Mouse (Mus musculus): Measurements from ENCODE around the gene Cdk4.

Gene Cdk4

GRCm38 (mm10) chr10:127081996-127082620 lies 18.8 kb downstream of the Cdk4 start:
- TF ChIP-seq CTCF (conservative IDR thresholded peaks at IDR 0.05; ENCODE audit: low read length) (no peak), NANOG (IDR thresholded peaks at IDR 0.05; ENCODE audit: borderline replicate concordance, low read length) (no peak), POU5F1 (IDR thresholded peaks at IDR 0.05; ENCODE audit: borderline replicate concordance, low read length) (no peak)
- peak overlapping the region; percentile 77 for H3K4me3 ChIP-seq (replicated peaks; ENCODE audit: low read length)
- H3K9me3 ChIP-seq (ENCODE audit: low read length) = no peaks in the 10 kb centered on the region
- H3K27me3 ChIP-seq (ENCODE audit: insufficient read depth, low read length) = peaks cover 86% of the 10 kb centered on the region
- H3K36me3 ChIP-seq (ENCODE audit: insufficient read depth, low read length) = no peaks in the 10 kb centered on the region
- peaks cover 43% of the 10 kb centered on the region for H3K4me1 ChIP-seq (replicated peaks; ENCODE audit: low read depth, low read length)

- Histone ChIP-seq H3K4me3 (replicated peaks; ENCODE audit: low read length) (no peak overlapping the region), H3K27me3 (ENCODE audit: insufficient read depth, low read length) (peaks cover 86% of the 10 kb centered on the region), H3K9me3 (ENCODE audit: low read length) (no peaks in the 10 kb centered on the region), H3K36me3 (ENCODE audit: insufficient read depth, low read length) (no peaks in the 10 kb centered on the region), H3K4me1 (replicated peaks; ENCODE audit: low read depth, low read length) (peaks cover 30% of the 10 kb centered on the region)
- TF ChIP-seq NANOG (IDR thresholded peaks at IDR 0.05; ENCODE audit: borderline replicate concordance, low read length) = no peak
- no peak for TF ChIP-seq POU5F1 (IDR thresholded peaks at IDR 0.05; ENCODE audit: borderline replicate concordance, low read length)
- TF ChIP-seq CTCF (conservative IDR thresholded peaks at IDR 0.05; ENCODE audit: low read length) = no peak
Observed at GRCm38 (mm10) chr10:127083292-127083914, 20.1 kb downstream of the Cdk4 start.

- Histone ChIP-seq H3K4me3 (replicated peaks; ENCODE audit: low read length) (no peak overlapping the region), H3K36me3 (ENCODE audit: insufficient read depth, low read length) (no peaks in the 10 kb centered on the region), H3K27me3 (ENCODE audit: insufficient read depth, low read length) (peaks cover 87% of the 10 kb centered on the region), H3K4me1 (replicated peaks; ENCODE audit: low read depth, low read length) (peaks cover 28% of the 10 kb centered on the region), H3K9me3 (ENCODE audit: low read length) (no peaks in the 10 kb centered on the region)
- TF ChIP-seq NANOG (IDR thresholded peaks at IDR 0.05; ENCODE audit: borderline replicate concordance, low read length) (no peak), CTCF (conservative IDR thresholded peaks at IDR 0.05; ENCODE audit: low read length) (no peak), POU5F1 (IDR thresholded peaks at IDR 0.05; ENCODE audit: borderline replicate concordance, low read length) (no peak)
Observed at GRCm38 (mm10) chr10:127083915-127084306, 20.6 kb downstream of the Cdk4 start.

GRCm38 (mm10) chr10:127085052-127085451 lies 21.7 kb downstream of the Cdk4 start:
- TF ChIP-seq CTCF (conservative IDR thresholded peaks at IDR 0.05; ENCODE audit: low read length) (no peak), POU5F1 (IDR thresholded peaks at IDR 0.05; ENCODE audit: borderline replicate concordance, low read length) (no peak), NANOG (IDR thresholded peaks at IDR 0.05; ENCODE audit: borderline replicate concordance, low read length) (no peak)
- peaks cover 87% of the 10 kb centered on the region for H3K27me3 ChIP-seq (ENCODE audit: insufficient read depth, low read length)
- no peaks in the 10 kb centered on the region for H3K9me3 ChIP-seq (ENCODE audit: low read length)
- no peak overlapping the region for H3K4me3 ChIP-seq (replicated peaks; ENCODE audit: low read length)
- peaks cover 23% of the 10 kb centered on the region for H3K4me1 ChIP-seq (replicated peaks; ENCODE audit: low read depth, low read length)
- no peaks in the 10 kb centered on the region for H3K36me3 ChIP-seq (ENCODE audit: insufficient read depth, low read length)

GRCm38 (mm10) chr10:127085633-127086032 lies 22.3 kb downstream of the Cdk4 start:
- Histone ChIP-seq H3K27me3 (ENCODE audit: insufficient read depth, low read length) (peaks cover 87% of the 10 kb centered on the region), H3K4me1 (replicated peaks; ENCODE audit: low read depth, low read length) (peaks cover 23% of the 10 kb centered on the region), H3K9me3 (ENCODE audit: low read length) (no peaks in the 10 kb centered on the region), H3K4me3 (replicated peaks; ENCODE audit: low read length) (no peak overlapping the region), H3K36me3 (ENCODE audit: insufficient read depth, low read length) (no peaks in the 10 kb centered on the region)
- TF ChIP-seq CTCF (conservative IDR thresholded peaks at IDR 0.05; ENCODE audit: low read length) = no peak
- TF ChIP-seq NANOG (IDR thresholded peaks at IDR 0.05; ENCODE audit: borderline replicate concordance, low read length) = no peak
- TF ChIP-seq POU5F1 (IDR thresholded peaks at IDR 0.05; ENCODE audit: borderline replicate concordance, low read length) = no peak

GRCm38 (mm10) chr10:127090560-127091411 lies 27.5 kb downstream of the Cdk4 start:
- Histone ChIP-seq H3K4me3 (replicated peaks; ENCODE audit: low read length) (peak overlapping the region; percentile 72), H3K9me3 (ENCODE audit: low read length) (no peaks in the 10 kb centered on the region), H3K4me1 (replicated peaks; ENCODE audit: low read depth, low read length) (peaks cover 36% of the 10 kb centered on the region), H3K27me3 (ENCODE audit: insufficient read depth, low read length) (peaks cover 78% of the 10 kb centered on the region), H3K36me3 (ENCODE audit: insufficient read depth, low read length) (peaks cover 12% of the 10 kb centered on the region)
- TF ChIP-seq NANOG (IDR thresholded peaks at IDR 0.05; ENCODE audit: borderline replicate concordance, low read length) = no peak
- no peak for TF ChIP-seq CTCF (conservative IDR thresholded peaks at IDR 0.05; ENCODE audit: low read length)
- no peak for TF ChIP-seq POU5F1 (IDR thresholded peaks at IDR 0.05; ENCODE audit: borderline replicate concordance, low read length)

GRCm38 (mm10) chr10:127091507-127092396 lies 28.4 kb downstream of the Cdk4 start:
- H3K27me3 ChIP-seq (ENCODE audit: insufficient read depth, low read length) = peaks cover 72% of the 10 kb centered on the region
- H3K4me3 ChIP-seq (replicated peaks; ENCODE audit: low read length) = peak overlapping the region; percentile 72
- peaks cover 46% of the 10 kb centered on the region for H3K4me1 ChIP-seq (replicated peaks; ENCODE audit: low read depth, low read length)
- H3K36me3 ChIP-seq (ENCODE audit: insufficient read depth, low read length) = peaks cover 21% of the 10 kb centered on the region
- TF ChIP-seq CTCF (conservative IDR thresholded peaks at IDR 0.05; ENCODE audit: low read length) (no peak), POU5F1 (IDR thresholded peaks at IDR 0.05; ENCODE audit: borderline replicate concordance, low read length) (no peak), NANOG (IDR thresholded peaks at IDR 0.05; ENCODE audit: borderline replicate concordance, low read length) (no peak)
- no peaks in the 10 kb centered on the region for H3K9me3 ChIP-seq (ENCODE audit: low read length)

All from E14TG2a.4 (cell line).